Mouse (Mus musculus) adrenal gland, adult 2 months (tissue): ENCODE measurements around the gene Ezr. TPM values are rescaled to one million over a fixed set of nuclear protein-coding genes. Genes with fewer than 3 reads are reported as not detected.

Experiments
- DNase-seq: peaks from one replicate; pipeline ENCODE4 v3.0.0; 2021
- polyA plus RNA-seq: library from polyadenylated mRNA; depleted of rRNA; stranded (reverse); fragments of >200 nt; gene quantifications from 2 replicates; pipeline ENCODE4 v1.2.3, GENCODE M21; 2012
- total RNA-seq, 2 experiments: library from RNA; stranded (reverse); gene quantifications; 2 replicates each; pipeline ENCODE4 v1.2.3; 2021

Gene Ezr
- total and polyA plus RNA-seq, 3 experiments, result 6.2 to 27.3 (median 23.2) TPM

GRCm38 (mm10) chr17:6769602-6770001 is 13.0 kb downstream of the Ezr start:
- DNase-seq, result no peak

GRCm38 (mm10) chr17:6768301-6768788 is 14.2 kb downstream of the Ezr start:
- DNase-seq, result peak; percentile 56

- peak; percentile 68 for DNase-seq
Measured at GRCm38 (mm10) chr17:6767771-6768170, 14.8 kb downstream of the Ezr start.

- DNase-seq, result peak; percentile 47
Measured at GRCm38 (mm10) chr17:6766823-6767222, 15.8 kb downstream of the Ezr start.

- DNase-seq, result no peak
Measured at GRCm38 (mm10) chr17:6765886-6766285, 16.7 kb downstream of the Ezr start.

- DNase-seq, result peak; percentile 54
Measured at GRCm38 (mm10) chr17:6764730-6765129, 17.9 kb downstream of the Ezr start.

GRCm38 (mm10) chr17:6764227-6764593 is 18.4 kb downstream of the Ezr start:
- DNase-seq, result no peak

- no peak for DNase-seq
Measured at GRCm38 (mm10) chr17:6763513-6764226, 18.9 kb downstream of the Ezr start.

GRCm38 (mm10) chr17:6759717-6760292 is 22.8 kb downstream of the Ezr start:
- no peak for DNase-seq

- no peak for DNase-seq
Measured at GRCm38 (mm10) chr17:6758845-6759244, 23.7 kb downstream of the Ezr start.

- DNase-seq, result no peak
Measured at GRCm38 (mm10) chr17:6757902-6758301, 24.7 kb downstream of the Ezr start.

- DNase-seq, result peak; percentile 39
Measured at GRCm38 (mm10) chr17:6755873-6756272, 26.7 kb downstream of the Ezr start.

- DNase-seq, result peak; percentile 57
Measured at GRCm38 (mm10) chr17:6755176-6755575, 27.4 kb downstream of the Ezr start.

GRCm38 (mm10) chr17:6752375-6752774 is 30.2 kb downstream of the Ezr start:
- DNase-seq, result no peak

- DNase-seq, result no peak
Measured at GRCm38 (mm10) chr17:6751221-6751859, 31.2 kb downstream of the Ezr start.

- peak; percentile 86 for DNase-seq
Measured at GRCm38 (mm10) chr17:6748779-6749464, 33.7 kb downstream of the Ezr start.

- no peak for DNase-seq
Measured at GRCm38 (mm10) chr17:6747478-6747877, 35.1 kb downstream of the Ezr start.

GRCm38 (mm10) chr17:6746452-6747231 is 35.9 kb downstream of the Ezr start:
- DNase-seq, result peak; percentile 68

GRCm38 (mm10) chr17:6745975-6746374 is 36.6 kb downstream of the Ezr start:
- DNase-seq, result no peak

- DNase-seq, result no peak
Measured at GRCm38 (mm10) chr17:6745503-6745902, 37.1 kb downstream of the Ezr start.

GRCm38 (mm10) chr17:6744871-6745270 is 37.7 kb downstream of the Ezr start:
- no peak for DNase-seq

- DNase-seq, result no peak
Measured at GRCm38 (mm10) chr17:6744366-6744765, 38.2 kb downstream of the Ezr start.
